Mouse (Mus musculus) naive thymus-derived CD4-positive, alpha-beta T cell, adult 2 months (primary cell): ENCODE results near the gene Eda2r.

ENCODE experiments used
- DNase-seq: peaks from one replicate; pipeline ENCODE4 v3.0.0-alpha.2; 2011; ENCODE audit warnings: low read depth

The Eda2r gene

GRCm38 (mm10) chrX:97377065-97377421 lies at the start of gene Eda2r:
TSS of gene Eda2r (minus strand) at chrX:97377216.
- no peak for DNase-seq

GRCm38 (mm10) chrX:97397872-97398271 lies 20.9 kb upstream of the Eda2r start:
- no peak for DNase-seq

- no peak for DNase-seq
These were observed 1.1 kb upstream of the Eda2r start for GRCm38 (mm10) chrX:97378076-97378475.

GRCm38 (mm10) chrX:97376321-97377064 lies 523 bp downstream of the Eda2r start:
- DNase-seq: no peak

- no peak for DNase-seq
These were observed 4.2 kb downstream of the Eda2r start for GRCm38 (mm10) chrX:97372826-97373225.

- no peak for DNase-seq
These were observed 7.8 kb downstream of the Eda2r start for GRCm38 (mm10) chrX:97369206-97369605.

- no peak for DNase-seq
These were observed 8.3 kb downstream of the Eda2r start for GRCm38 (mm10) chrX:97368741-97369140.

GRCm38 (mm10) chrX:97360919-97361318 lies 16.1 kb downstream of the Eda2r start:
- no peak for DNase-seq

- no peak for DNase-seq
These were observed 49.1 kb downstream of the Eda2r start for GRCm38 (mm10) chrX:97327891-97328290.
